Mouse (Mus musculus) left cerebral cortex, postnatal 14 days (tissue): ENCODE measurements around the gene 4931422A03Rik. TPM values are rescaled to one million over a fixed set of nuclear protein-coding genes. Genes with fewer than 3 reads are reported as not detected.

ENCODE experiments used
- DNase-seq, 2 experiments: peaks; one replicate each; pipeline ENCODE4 v3.0.0; 2021 to 2022; ENCODE audit warnings: low spot score in 2 of 2, mixed read lengths in 1 of 2
- intact Hi-C: fragments of 180-260 bp; cut with DNase I; formaldehyde crosslinking; loops from one replicate; pipeline ENCODE4 v1.15.1; 2025
- total RNA-seq, 2 experiments: library from RNA; stranded (reverse); gene quantifications; 2 replicates each; pipeline ENCODE4 v1.2.3; 2021

Gene 4931422A03Rik
- total RNA-seq, 2 experiments from 2014 or later, result not detected

- intact Hi-C loops, result no loop called here
- DNase-seq, result no peak
These were observed 110.8 kb downstream of the 4931422A03Rik start for GRCm38 (mm10) chr2:103917375-103917774.

Other genes with a start within 250 kb of the 4931422A03Rik start
- 100 to 1,000 TPM; 339 to 364 TPM for gene Caprin1, start 230.7 kb downstream of the 4931422A03Rik start, total RNA-seq
- 10 to 100 TPM; 19.0 to 21.9 TPM for gene Lmo2, start 70.4 kb downstream of the 4931422A03Rik start, total RNA-seq
- gene Fbxo3, start 640 bp downstream of the 4931422A03Rik start, total RNA-seq, result 10 to 100 TPM; 52.2 to 53.6 TPM
- gene Gm10912, start 37.5 kb upstream of the 4931422A03Rik start, total RNA-seq, result under 1 TPM; 0.19 to 0.35 TPM
- gene Gm10799, start 40.2 kb upstream of the 4931422A03Rik start, total RNA-seq, result not detected
- gene Cd59b, start 41.5 kb upstream of the 4931422A03Rik start, total RNA-seq, result under 1 TPM; 0.59 to 0.88 TPM
- 1 to 10 TPM; 2.0 to 2.1 TPM for gene Cd59a, start 67.4 kb upstream of the 4931422A03Rik start, total RNA-seq
- gene A930018P22Rik, start 94.4 kb upstream of the 4931422A03Rik start, total RNA-seq, result under 1 TPM in 1 of 2 experiments, not detected in 1; 0.44 TPM